Mouse (Mus musculus) bone marrow, adult 2 months (tissue): ENCODE measurements at regions not wholly inside any gene's neighbourhood (a gene's known extent, or its start where the extent isn't known, plus 50 kb on each side); places are given as distances from the start of the nearest gene placed in this dataset.

Experiments used
- H3K27ac ChIP-seq: fragments of 200-500 bp; 2 replicates; pipeline ENCODE4 v1.5.1; 2012; ENCODE audit warnings: low read depth, mild to moderate bottlenecking, control low read depth, inconsistent platforms, low read length; ENCODE audit not compliant: control insufficient read depth, poor library complexity, insufficient read depth
- H3K4me1 ChIP-seq: fragments of 200-500 bp; 2 replicates; pipeline ENCODE4 v1.6.1; 2011; ENCODE audit warnings: low read length; ENCODE audit not compliant: control insufficient read depth, insufficient read depth
- H3K4me3 ChIP-seq: fragments of 200-500 bp; replicated peaks from 2 replicates; pipeline ENCODE3; 2011; ENCODE audit warnings: mild to moderate bottlenecking, low read depth, low read length, control low read depth; ENCODE audit not compliant: control insufficient read depth
- CTCF ChIP-seq: fragments of 200-500 bp; IDR thresholded peaks from 2 replicates; pipeline ENCODE4 v1.5.1; 2011; ENCODE audit warnings: low read length, control low read depth; ENCODE audit not compliant: control insufficient read depth, insufficient read depth
- POLR2A ChIP-seq: fragments of 200-500 bp; IDR thresholded peaks from 2 replicates; pipeline ENCODE4 v1.6.1; 2011; ENCODE audit warnings: low read depth, mild to moderate bottlenecking, control low read depth, low read length, borderline replicate concordance; ENCODE audit not compliant: control insufficient read depth
- WGBS: fragments of 180-500 bp; shearing (Covaris S2); methylation state at CpG from one replicate; pipeline ENCODE4 v1.1.7; 2018; 5-methylcytosine and 5-hydroxymethylcytosine counted together

GRCm38 (mm10) chr13:85506030-85506429, 217.1 kb upstream of the Rasa1 start:
- Histone ChIP-seq H3K4me1 (peaks cover 3% of the 10 kb centered on the region; the same call in 1 of the 2 replicates), H3K4me3 (no peak overlapping the region), H3K27ac (no peak overlapping the region)
- TF ChIP-seq CTCF (no peak), POLR2A (no peak)
- 38% methylated on average over 1 of the region's 1 CpGs for WGBS

- WGBS = 3% methylated on average over 4 of the region's 4 CpGs
- H3K27ac ChIP-seq = no peak overlapping the region
These were observed 216.1 kb upstream of the Rasa1 start for GRCm38 (mm10) chr13:85505046-85505445.

GRCm38 (mm10) chr13:85504001-85504400, 215.1 kb upstream of the Rasa1 start:
- H3K4me3 ChIP-seq = no peak overlapping the region
- TF ChIP-seq CTCF (no peak), POLR2A (no peak)
- peaks cover 3% of the 10 kb centered on the region; the same call in 1 of the 2 replicates for H3K4me1 ChIP-seq
- WGBS = 70% methylated on average over 4 of the region's 4 CpGs
- no peak overlapping the region for H3K27ac ChIP-seq

More at GRCm38 (mm10) chr13:85505046-85505445, 216.1 kb upstream of the Rasa1 start:
- TF ChIP-seq POLR2A = no peak
- TF ChIP-seq CTCF = no peak
- no peak overlapping the region for H3K4me3 ChIP-seq
- H3K4me1 ChIP-seq = peaks cover 3% of the 10 kb centered on the region; the same call in 1 of the 2 replicates

GRCm38 (mm10) chr13:85498696-85499095, 209.8 kb upstream of the Rasa1 start:
- 40% methylated on average over 2 of the region's 2 CpGs for WGBS

GRCm38 (mm10) chr13:85484790-85485189, 195.9 kb upstream of the Rasa1 start:
- Histone ChIP-seq H3K4me1 (no peaks in the 10 kb centered on the region), H3K27ac (no peak overlapping the region), H3K4me3 (no peak overlapping the region)
- 68% methylated on average over 3 of the region's 3 CpGs for WGBS
- no peak for TF ChIP-seq POLR2A
- no peak for TF ChIP-seq CTCF

More at GRCm38 (mm10) chr13:85498696-85499095, 209.8 kb upstream of the Rasa1 start:
- TF ChIP-seq POLR2A (no peak), CTCF (no peak)
- Histone ChIP-seq H3K4me1 (no peaks in the 10 kb centered on the region), H3K27ac (no peak overlapping the region), H3K4me3 (no peak overlapping the region)

GRCm38 (mm10) chr13:85483348-85483747, 194.4 kb upstream of the Rasa1 start:
- TF ChIP-seq CTCF (no peak), POLR2A (no peak)
- Histone ChIP-seq H3K27ac (no peak overlapping the region), H3K4me1 (no peaks in the 10 kb centered on the region), H3K4me3 (no peak overlapping the region)

- Histone ChIP-seq H3K4me3 (no peak overlapping the region), H3K27ac (no peak overlapping the region), H3K4me1 (no peaks in the 10 kb centered on the region)
- WGBS = 70% methylated on average over 2 of the region's 2 CpGs
- TF ChIP-seq POLR2A = no peak
- TF ChIP-seq CTCF = no peak
These were observed 190.5 kb upstream of the Rasa1 start for GRCm38 (mm10) chr13:85479405-85479804.

- Histone ChIP-seq H3K4me1 (no peaks in the 10 kb centered on the region), H3K27ac (no peak overlapping the region), H3K4me3 (no peak overlapping the region)
- TF ChIP-seq POLR2A (no peak), CTCF (no peak)
- 64% methylated on average over 4 of the region's 4 CpGs for WGBS
These were observed 187.4 kb upstream of the Rasa1 start for GRCm38 (mm10) chr13:85476274-85476846.

- TF ChIP-seq POLR2A = no peak
- no peak for TF ChIP-seq CTCF
- 80% methylated on average over 5 of the region's 5 CpGs for WGBS
These were observed 182.4 kb upstream of the Rasa1 start for GRCm38 (mm10) chr13:85471340-85471739.

More at GRCm38 (mm10) chr13:85471340-85471739, 182.4 kb upstream of the Rasa1 start:
- H3K4me3 ChIP-seq = no peak overlapping the region
- no peaks in the 10 kb centered on the region for H3K4me1 ChIP-seq
- H3K27ac ChIP-seq = no peak overlapping the region
